Mouse (Mus musculus) gonadal fat pad, adult 2 months (tissue): ENCODE data around the gene Lad1. TPM values are rescaled to one million over a fixed set of nuclear protein-coding genes. Genes with fewer than 3 reads are reported as not detected.

Source experiments
- DNase-seq: peaks from one replicate; pipeline ENCODE4 v3.0.0-alpha.2; 2012; ENCODE audit warnings: low read depth
- polyA plus RNA-seq: library from polyadenylated mRNA; depleted of rRNA; stranded (reverse); fragments of >200 nt; gene quantifications from 2 replicates; pipeline ENCODE4 v1.2.3, GENCODE M21; 2012; rRNA removed

The Lad1 gene
- polyA plus RNA-seq, 1 experiment = 41.3 TPM

DNA sequence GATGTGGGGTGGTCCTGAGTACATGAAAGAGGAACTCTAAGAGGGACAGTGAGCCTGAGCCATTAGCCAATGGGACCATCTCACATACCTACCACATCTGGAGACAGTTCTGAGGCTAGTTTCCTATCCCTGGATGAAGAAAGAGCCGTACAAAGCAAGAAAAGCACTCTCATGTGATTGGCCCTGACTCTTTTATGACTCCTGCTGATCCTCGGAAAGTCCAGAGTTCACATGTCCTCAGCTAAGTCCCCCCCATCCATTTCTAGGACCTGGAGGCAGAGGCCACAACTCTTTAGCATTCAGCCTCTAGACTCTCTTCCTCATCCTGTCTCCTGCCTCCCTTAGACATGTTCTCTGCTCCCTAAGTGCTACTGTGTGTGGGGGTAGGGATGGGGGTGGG, 58.9 kb downstream of the Lad1 start:
- DNase-seq = no peak

GRCm38 (mm10) chr1:135882385-135883109, 64.1 kb downstream of the Lad1 start:
- no peak for DNase-seq

Other genes starting within 250 kb of the Lad1 start
- gene Nav1, start 211.3 kb upstream of the Lad1 start, polyA plus RNA-seq = 18.0 and 27.4 TPM in 2 replicates
- 342 and 472 TPM in 2 replicates for gene Csrp1, start 98.5 kb upstream of the Lad1 start, polyA plus RNA-seq
- gene Phlda3, start 52.5 kb upstream of the Lad1 start, polyA plus RNA-seq = 150 and 254 TPM in 2 replicates
- gene Tnni1, start 39.2 kb upstream of the Lad1 start, polyA plus RNA-seq = 0.32 and 1.8 TPM in 2 replicates
- gene Tnnt2, start 17.8 kb downstream of the Lad1 start, polyA plus RNA-seq = 6.8 and 11.6 TPM in 2 replicates
- gene Pkp1, start 100.6 kb downstream of the Lad1 start, polyA plus RNA-seq = 2.5 and 3.8 TPM in 2 replicates
- gene Igfn1, start 187.7 kb downstream of the Lad1 start, polyA plus RNA-seq = 0.47 and 0.61 TPM in 2 replicates
- gene Tmem9, start 189.6 kb downstream of the Lad1 start, polyA plus RNA-seq = 89.9 and 107 TPM in 2 replicates
- gene Ascl5, start 232.2 kb downstream of the Lad1 start, polyA plus RNA-seq = not detected in 2 replicates
- 0.09 and 0.30 TPM in 2 replicates for gene Cacna1s, start 234.2 kb downstream of the Lad1 start, polyA plus RNA-seq